Mouse (Mus musculus) MEL (cell line): ENCODE measurements around the gene Hist1h2bh. TPM values are rescaled to one million over a fixed set of nuclear protein-coding genes. Genes with fewer than 3 reads are reported as not detected.

Experiments used
- DNase-seq: peaks from one replicate; pipeline ENCODE4 v3.0.0; 2011; ENCODE audit warnings: low read depth, low spot score
- H3K27ac ChIP-seq: 2 replicates; pipeline ENCODE4 v1.5.1; 2012; ENCODE audit warnings: low read depth, mild to moderate bottlenecking, control low read depth, low read length, moderate library complexity; ENCODE audit not compliant: control insufficient read depth
- H3K27me3 ChIP-seq, 2 experiments: fragments of 150-350 bp in 1 of 2; sonication (generic) in 1 of 2; 2 replicates each; pipeline ENCODE4 v1.6.1; 2012; ENCODE audit warnings: low read length in 2 of 2, mild to moderate bottlenecking in 2 of 2, improper control_type of control experiment in 1 of 2, moderate library complexity in 1 of 2; ENCODE audit not compliant: insufficient read depth in 2 of 2, control insufficient read depth in 1 of 2
- H3K36me3 ChIP-seq, 2 experiments: 2 replicates each; pipeline ENCODE4 v1.6.1; 2012 to 2014; ENCODE audit warnings: low read length in 2 of 2, improper control_type of control experiment in 1 of 2, inconsistent platforms in 1 of 2, mild to moderate bottlenecking in 1 of 2; ENCODE audit not compliant: insufficient read depth in 2 of 2, control insufficient read depth in 1 of 2
- H3K4me1 ChIP-seq, 2 experiments: fragments of 150-350 bp in 1 of 2; sonication (generic) in 1 of 2; 2 replicates each; pipeline ENCODE4 v1.6.1; 2012; ENCODE audit warnings: low read length in 2 of 2, improper control_type of control experiment in 1 of 2, mild to moderate bottlenecking in 1 of 2; ENCODE audit not compliant: insufficient read depth in 2 of 2, control insufficient read depth in 1 of 2
- H3K4me3 ChIP-seq, 2 experiments: fragments of 150-350 bp in 1 of 2; sonication (generic) in 1 of 2; 2 replicates each; pipeline ENCODE4 v1.5.1; 2012; ENCODE audit warnings: low read depth in 2 of 2, low read length in 2 of 2, mild to moderate bottlenecking in 2 of 2, moderate library complexity in 2 of 2, control low read depth in 1 of 2, improper control_type of control experiment in 1 of 2; ENCODE audit not compliant: control insufficient read depth in 1 of 2, insufficient read depth in 1 of 2
- H3K79me2 ChIP-seq: 2 replicates; pipeline ENCODE4 v1.6.1; 2012; ENCODE audit warnings: mild to moderate bottlenecking, low read length, moderate library complexity; ENCODE audit not compliant: control insufficient read depth, poor library complexity, insufficient read depth
- H3K9ac ChIP-seq: 2 replicates; pipeline ENCODE4 v1.6.1; 2012; ENCODE audit warnings: low read depth, mild to moderate bottlenecking, control low read depth, low read length, moderate library complexity; ENCODE audit not compliant: control insufficient read depth, poor library complexity, severe bottlenecking
- H3K9me3 ChIP-seq: fragments of 150-350 bp; sonication (generic); replicated peaks from 2 replicates; pipeline ENCODE4 v1.6.1; 2012; ENCODE audit warnings: mild to moderate bottlenecking, low read length, improper control_type of control experiment, moderate library complexity; ENCODE audit not compliant: insufficient read depth
- BHLHE40 ChIP-seq: IDR thresholded peaks from 2 replicates; pipeline ENCODE4 v1.6.1; 2012; ENCODE audit warnings: low read depth, mild to moderate bottlenecking, inconsistent platforms, low read length, improper control_type of control experiment, borderline replicate concordance
- CHD2 ChIP-seq: IDR thresholded peaks from 2 replicates; pipeline ENCODE4 v1.6.1; 2011; ENCODE audit warnings: low read length, improper control_type of control experiment
- CTCF ChIP-seq, 3 experiments: IDR thresholded peaks in 2 of 3; conservative IDR thresholded peaks in 1 of 3; 2 replicates each; pipeline ENCODE4 v1.5.1; 2011 to 2012; ENCODE audit warnings: low read length in 3 of 3, low read depth in 2 of 3, mild to moderate bottlenecking in 2 of 3, improper control_type of control experiment in 1 of 3, inconsistent platforms in 1 of 3, mixed read lengths in 1 of 3, moderate library complexity in 1 of 3; ENCODE audit not compliant: control insufficient read depth in 1 of 3, insufficient read depth in 1 of 3, poor library complexity in 1 of 3, severe bottlenecking in 1 of 3
- EP300 ChIP-seq, 2 experiments: IDR thresholded peaks; 2 replicates each; pipeline ENCODE4 v1.6.1; 2011; ENCODE audit warnings: improper control_type of control experiment in 2 of 2, low read length in 2 of 2, low read depth in 1 of 2, mild to moderate bottlenecking in 1 of 2
- ETS1 ChIP-seq: IDR thresholded peaks from 2 replicates; pipeline ENCODE4 v1.6.1; 2012; ENCODE audit warnings: low read depth, mild to moderate bottlenecking, inconsistent platforms, low read length, improper control_type of control experiment, moderate library complexity
- GABPA ChIP-seq: IDR thresholded peaks from 2 replicates; pipeline ENCODE4 v1.6.1; 2012; ENCODE audit warnings: low read depth, mild to moderate bottlenecking, inconsistent platforms, low read length, improper control_type of control experiment, moderate library complexity
- GATA1 ChIP-seq: IDR thresholded peaks from 2 replicates; pipeline ENCODE4 v1.6.1; 2011; ENCODE audit warnings: low read depth, low read length, improper control_type of control experiment
- JUND ChIP-seq: IDR thresholded peaks from 2 replicates; pipeline ENCODE4 v1.6.1; 2011; ENCODE audit warnings: low read depth, mild to moderate bottlenecking, improper control_type of control experiment, low read length
- MYB ChIP-seq: IDR thresholded peaks from 2 replicates; pipeline ENCODE4 v1.6.1; 2011; ENCODE audit warnings: mild to moderate bottlenecking, low read depth, low read length, improper control_type of control experiment
- MYC ChIP-seq: IDR thresholded peaks from 2 replicates; pipeline ENCODE4 v1.6.1; 2011; ENCODE audit warnings: low read depth, mild to moderate bottlenecking, low read length, improper control_type of control experiment, moderate library complexity
- NELFE ChIP-seq: IDR thresholded peaks from 2 replicates; pipeline ENCODE4 v1.6.1; 2011; ENCODE audit warnings: low read depth, low read length, improper control_type of control experiment
- NRF1 ChIP-seq: IDR thresholded peaks from 2 replicates; pipeline ENCODE4 v1.6.1; 2014; ENCODE audit warnings: low read depth, mild to moderate bottlenecking, inconsistent platforms, low read length, improper control_type of control experiment, moderate library complexity; ENCODE audit not compliant: poor library complexity, insufficient read depth, severe bottlenecking
- POLR2A ChIP-seq, 2 experiments: IDR thresholded peaks; 2 replicates each; pipeline ENCODE4 v1.6.1; 2011 to 2012; ENCODE audit warnings: low read length in 2 of 2, mild to moderate bottlenecking in 2 of 2, control low read depth in 1 of 2, improper control_type of control experiment in 1 of 2, low read depth in 1 of 2, moderate library complexity in 1 of 2; ENCODE audit not compliant: control insufficient read depth in 1 of 2, insufficient read depth in 1 of 2, poor library complexity in 1 of 2
- POLR2AphosphoS2 ChIP-seq: IDR thresholded peaks from 2 replicates; pipeline ENCODE4 v1.6.1; 2011; ENCODE audit warnings: low read length, improper control_type of control experiment
- POLR2AphosphoS5 ChIP-seq: IDR thresholded peaks from 2 replicates; pipeline ENCODE4 v1.6.1; 2012; ENCODE audit warnings: low read depth, borderline replicate concordance, mild to moderate bottlenecking, inconsistent platforms, low read length, moderate library complexity, mixed read lengths
- TAL1 ChIP-seq: IDR thresholded peaks from 2 replicates; pipeline ENCODE4 v1.6.1; 2012; ENCODE audit warnings: mild to moderate bottlenecking, inconsistent platforms, low read length, moderate library complexity, mixed read lengths
- TBP ChIP-seq: IDR thresholded peaks from 2 replicates; pipeline ENCODE4 v1.8.0; 2011; ENCODE audit warnings: low read depth, low read length, improper control_type of control experiment
- TCF12 ChIP-seq: IDR thresholded peaks from 2 replicates; pipeline ENCODE4 v1.6.1; 2014; ENCODE audit warnings: low read depth, mild to moderate bottlenecking, inconsistent platforms, low read length, improper control_type of control experiment, moderate library complexity
- UBTF ChIP-seq: IDR thresholded peaks from 2 replicates; pipeline ENCODE4 v1.6.1; 2012; ENCODE audit warnings: low read depth, mild to moderate bottlenecking, inconsistent platforms, low read length, improper control_type of control experiment, moderate library complexity, borderline replicate concordance; ENCODE audit not compliant: insufficient read depth
- USF1 ChIP-seq: IDR thresholded peaks from 2 replicates; pipeline ENCODE4 v1.6.1; 2014; ENCODE audit warnings: low read depth, mild to moderate bottlenecking, inconsistent platforms, low read length, improper control_type of control experiment, moderate library complexity
- USF2 ChIP-seq, 2 experiments: IDR thresholded peaks; 2 replicates each; pipeline ENCODE4 v1.6.1; 2011 to 2012; ENCODE audit warnings: improper control_type of control experiment in 2 of 2, low read length in 2 of 2, borderline replicate concordance in 1 of 2, inconsistent platforms in 1 of 2, low read depth in 1 of 2, mild to moderate bottlenecking in 1 of 2; ENCODE audit not compliant: insufficient read depth in 1 of 2
- ZMIZ1 ChIP-seq: IDR thresholded peaks from 2 replicates; pipeline ENCODE4 v1.6.1; 2012; ENCODE audit warnings: low read depth, mild to moderate bottlenecking, inconsistent platforms, low read length, improper control_type of control experiment, moderate library complexity
- polyA plus RNA-seq, 2 experiments: library from polyadenylated mRNA; stranded (reverse) in 1 of 2; unstranded in 1 of 2; fragments of >175 nt in 1 of 2; fragments of >200 nt in 1 of 2; gene quantifications; 2 replicates each; pipeline versions ENCODE4 v1.2.1 to v1.2.4; 2012; ENCODE audit warnings: low replicate concordance in 2 of 2, low read depth in 1 of 2; ENCODE audit not compliant: insufficient read length in 2 of 2, insufficient read depth in 1 of 2, missing spikeins in 1 of 2
- total RNA-seq: library from RNA; depleted of rRNA; stranded (reverse); fragments of 300-350 nt; gene quantifications from 2 replicates; pipeline ENCODE4 v1.2.3, GENCODE M21; 2012

Hist1h2bh gene
- total and polyA plus RNA-seq, 3 experiments = 0.70 to 275 TPM; not detected in 1

DNA sequence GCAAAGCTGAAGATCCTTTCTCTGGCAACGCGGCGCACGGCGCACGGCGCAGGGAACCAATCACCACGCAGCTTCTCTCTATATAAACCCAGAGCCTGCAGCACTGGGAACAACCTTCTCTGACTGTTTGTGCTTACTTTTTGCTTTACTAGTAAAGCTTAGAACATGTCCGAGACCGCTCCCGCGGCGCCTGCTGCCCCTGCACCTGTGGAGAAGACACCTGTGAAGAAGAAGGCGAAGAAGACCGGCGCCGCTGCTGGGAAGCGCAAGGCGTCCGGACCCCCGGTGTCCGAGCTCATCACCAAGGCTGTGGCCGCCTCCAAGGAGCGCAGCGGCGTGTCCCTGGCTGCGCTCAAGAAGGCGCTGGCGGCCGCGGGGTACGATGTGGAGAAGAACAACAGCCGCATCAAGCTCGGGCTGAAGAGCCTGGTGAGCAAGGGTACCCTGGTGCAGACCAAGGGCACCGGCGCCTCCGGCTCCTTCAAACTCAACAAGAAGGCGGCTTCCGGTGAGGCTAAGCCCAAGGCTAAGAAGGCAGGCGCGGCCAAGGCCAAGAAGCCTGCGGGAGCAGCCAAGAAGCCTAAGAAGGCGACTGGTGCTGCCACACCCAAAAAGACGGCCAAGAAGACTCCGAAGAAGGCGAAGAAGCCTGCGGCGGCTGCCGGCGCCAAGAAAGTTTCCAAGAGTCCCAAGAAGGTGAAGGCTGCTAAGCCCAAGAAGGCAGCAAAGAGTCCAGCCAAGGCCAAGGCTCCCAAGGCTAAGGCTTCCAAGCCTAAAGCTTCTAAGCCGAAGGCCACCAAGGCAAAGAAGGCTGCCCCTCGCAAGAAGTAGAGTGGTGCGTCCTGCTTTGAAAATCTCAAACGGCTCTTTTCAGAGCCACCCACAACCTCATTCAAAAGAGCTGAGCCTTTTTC is 12.0 kb upstream of the Hist1h2bh start:
- peaks cover 0 to 11% of the 10 kb centered on the region in 2 experiments; a peak in 1 of 4 replicates for H3K4me1 ChIP-seq
- peak; percentile 94 for DNase-seq

DNA sequence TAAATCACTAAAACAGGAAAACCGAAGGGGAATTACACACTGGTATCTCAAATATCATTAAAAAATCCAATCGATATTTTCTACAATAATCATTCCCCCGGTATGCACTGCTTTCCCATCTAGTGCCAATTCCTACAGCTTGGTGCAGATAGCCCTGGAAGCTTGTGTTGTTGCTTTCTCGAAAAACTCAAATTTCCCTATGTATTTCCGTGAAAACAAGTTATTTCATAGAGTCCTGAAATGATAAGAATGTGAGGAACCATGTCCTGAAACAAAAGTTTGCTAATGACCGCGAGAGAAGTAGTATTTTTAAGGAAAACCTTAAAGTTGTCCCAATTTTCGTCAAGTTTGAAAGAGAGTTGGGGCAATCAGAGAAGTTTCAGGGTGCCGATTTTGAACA is 11.2 kb upstream of the Hist1h2bh start:
- Histone ChIP-seq H3K4me1 (peaks cover 0 to 11% of the 10 kb centered on the region in 2 experiments; a peak in 1 of 4 replicates), H3K79me2 (peaks cover 3% of the 10 kb centered on the region; the same call in 1 of the 2 replicates), H3K4me3 (peak overlapping the region; percentile 2 to 46; a peak in 2 of 4 replicates), H3K9me3 (no peaks in the 10 kb centered on the region), H3K36me3 (peaks cover 0 to 39% of the 10 kb centered on the region in 2 experiments; a peak in 2 of 4 replicates), H3K27ac (peak overlapping the region; percentile 98), H3K27me3 (no peaks in the 10 kb centered on the region), H3K9ac (peak overlapping the region; percentile 93)
- TF ChIP-seq GABPA (no peak), GATA1 (no peak), POLR2AphosphoS5 (no peak), USF2 (IDR thresholded peaks at IDR 0.05; ENCODE audit: borderline replicate concordance in 1 of 2, insufficient read depth in 1 of 2, low read depth in 1 of 2, low read length in 2 of 2) (no peak)
- peak; percentile 69 for DNase-seq

More for the DNA sequence above, 12.0 kb upstream of the Hist1h2bh start:
- Histone ChIP-seq H3K4me3 (peak overlapping the region; percentile 2 to 48), H3K9me3 (no peaks in the 10 kb centered on the region), H3K27me3 (no peaks in the 10 kb centered on the region), H3K36me3 (peaks cover 0 to 35% of the 10 kb centered on the region in 2 experiments; a peak in 2 of 4 replicates), H3K79me2 (peaks cover 3% of the 10 kb centered on the region; the same call in 1 of the 2 replicates), H3K9ac (peak overlapping the region; percentile 93), H3K27ac (peak overlapping the region; percentile 98)
- no peak for TF ChIP-seq POLR2AphosphoS2
- TF ChIP-seq MYB = no peak
- no peak for TF ChIP-seq GABPA
- no peak for TF ChIP-seq USF1
- 0 out of 6 replicates have a peak, but pooled peaks of 1 of the 3 experiments have one; percentile 6 for TF ChIP-seq CTCF (IDR thresholded peaks at IDR 0.05 in 2 of 3, conservative IDR thresholded peaks at IDR 0.05 in 1 of 3; ENCODE audit: control insufficient read depth in 1 of 3, insufficient read depth in 1 of 3, low read depth in 2 of 3, low read length in 3 of 3, poor library complexity in 1 of 3, severe bottlenecking in 1 of 3)
- TF ChIP-seq TBP = peak; percentile 99
- no peak for TF ChIP-seq ETS1
- TF ChIP-seq EP300 (IDR thresholded peaks at IDR 0.05; ENCODE audit: low read depth in 1 of 2, low read length in 2 of 2) = no peak
- TF ChIP-seq BHLHE40 = no peak
- TF ChIP-seq UBTF = peak; percentile 98; the same call in 1 of the 2 replicates
- no peak for TF ChIP-seq MYC
- TF ChIP-seq ZMIZ1 = no peak
- TF ChIP-seq NRF1 = no peak
- no peak for TF ChIP-seq TCF12
- 0 out of 2 replicates have a peak, but pooled peaks have one; percentile 96 for TF ChIP-seq POLR2AphosphoS5
- TF ChIP-seq CHD2 = no peak
- no peak for TF ChIP-seq JUND
- no peak for TF ChIP-seq TAL1
- no peak for TF ChIP-seq USF2 (IDR thresholded peaks at IDR 0.05; ENCODE audit: borderline replicate concordance in 1 of 2, insufficient read depth in 1 of 2, low read depth in 1 of 2, low read length in 2 of 2)
- TF ChIP-seq NELFE = no peak
- peak; percentile 88 to 99 for TF ChIP-seq POLR2A (IDR thresholded peaks at IDR 0.05; ENCODE audit: control insufficient read depth in 1 of 2, insufficient read depth in 1 of 2, low read depth in 1 of 2, low read length in 2 of 2, poor library complexity in 1 of 2)
